Mouse (Mus musculus) megakaryocyte, embryonic 14.5 days (primary cell): ENCODE measurements around the gene Gm1330.

ENCODE experiments used
- FLI1 ChIP-seq: IDR thresholded peaks from 2 replicates; pipeline ENCODE4 v1.6.1; 2012; ENCODE audit warnings: low read length, inconsistent platforms, mixed read lengths
- GATA1 ChIP-seq: IDR thresholded peaks from 3 replicates; pipeline ENCODE4 v1.6.1; 2012; ENCODE audit warnings: mixed read lengths, low read length, inconsistent platforms, borderline replicate concordance

DNA sequence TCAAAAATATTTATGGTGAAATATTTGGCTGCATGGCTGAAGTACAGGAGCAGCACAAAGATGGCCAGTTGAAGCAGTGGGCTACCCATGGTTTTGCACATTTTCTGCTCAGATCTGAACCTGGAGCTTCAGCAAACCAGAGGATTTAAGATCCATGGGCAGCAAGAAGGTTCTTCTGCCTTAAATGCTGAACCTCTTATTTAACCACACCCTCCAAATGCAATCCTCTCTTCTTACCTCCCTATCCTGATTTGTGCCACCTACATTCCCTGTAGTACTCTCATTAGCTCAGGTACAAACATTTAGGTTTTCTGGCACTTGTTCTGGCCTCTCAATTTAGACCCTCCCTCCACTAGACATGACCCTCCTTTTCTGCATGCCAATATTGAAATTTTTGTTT is at the start of gene Gm1330:
- no peak for TF ChIP-seq GATA1
- no peak for TF ChIP-seq FLI1
